Mouse (Mus musculus): ENCODE data around the gene 1700008O03Rik. TPM values are rescaled to one million over a fixed set of nuclear protein-coding genes. Genes with fewer than 3 reads are reported as not detected.

The 1700008O03Rik gene
- polyA plus RNA-seq, 1 experiment: not detected

DNA sequence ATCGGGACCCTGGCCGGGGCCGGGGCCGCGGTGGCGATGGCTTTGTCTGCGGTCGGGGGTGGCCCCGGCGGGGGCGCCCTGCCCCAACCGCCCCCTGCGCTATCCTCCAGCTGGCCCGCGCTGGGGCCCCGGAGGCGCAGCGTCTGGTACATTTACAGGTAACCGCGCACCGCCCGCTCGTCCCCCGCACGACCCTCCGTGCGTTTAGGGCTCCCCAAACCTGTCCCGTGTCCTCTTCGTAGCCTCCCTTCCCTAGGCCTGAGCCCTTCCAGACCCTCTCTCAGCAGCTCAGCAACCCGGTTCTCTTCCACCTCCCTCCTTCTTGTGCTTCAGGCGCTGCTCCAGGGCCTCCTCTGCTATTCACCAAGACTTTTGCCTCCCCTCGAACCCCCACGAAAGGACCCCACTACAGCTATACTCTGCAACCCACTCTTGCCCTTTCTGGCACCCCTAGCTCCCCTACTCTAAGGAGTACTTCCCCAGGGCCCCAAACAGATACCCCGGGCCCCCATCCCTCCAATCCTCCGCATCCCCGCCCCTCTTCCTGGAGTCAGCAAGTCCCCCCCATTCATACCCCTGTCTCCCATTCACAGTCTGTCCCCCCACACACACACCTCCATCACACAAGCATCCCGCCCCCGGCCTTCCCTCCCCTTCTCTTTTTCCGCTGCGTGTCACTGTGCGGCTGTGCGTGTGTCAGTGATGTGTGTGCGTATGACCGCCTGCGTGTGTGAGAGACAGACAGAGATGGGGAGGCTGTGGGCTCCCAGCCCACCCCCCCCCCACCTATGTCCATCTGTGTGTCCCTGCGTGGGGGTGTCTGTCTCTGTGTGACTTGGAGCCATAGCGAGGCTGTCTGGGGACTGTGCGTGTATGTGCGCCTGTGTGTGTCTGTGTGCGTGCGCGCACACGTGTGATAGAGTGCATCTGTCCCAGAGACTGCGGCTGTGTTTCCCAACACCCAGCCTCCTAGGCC lies 49.3 kb downstream of the 1700008O03Rik start:
- no peak for TF ChIP-seq POLR2A (IDR thresholded peaks at IDR 0.05; ENCODE audit: low read depth, low read length)

DNA sequence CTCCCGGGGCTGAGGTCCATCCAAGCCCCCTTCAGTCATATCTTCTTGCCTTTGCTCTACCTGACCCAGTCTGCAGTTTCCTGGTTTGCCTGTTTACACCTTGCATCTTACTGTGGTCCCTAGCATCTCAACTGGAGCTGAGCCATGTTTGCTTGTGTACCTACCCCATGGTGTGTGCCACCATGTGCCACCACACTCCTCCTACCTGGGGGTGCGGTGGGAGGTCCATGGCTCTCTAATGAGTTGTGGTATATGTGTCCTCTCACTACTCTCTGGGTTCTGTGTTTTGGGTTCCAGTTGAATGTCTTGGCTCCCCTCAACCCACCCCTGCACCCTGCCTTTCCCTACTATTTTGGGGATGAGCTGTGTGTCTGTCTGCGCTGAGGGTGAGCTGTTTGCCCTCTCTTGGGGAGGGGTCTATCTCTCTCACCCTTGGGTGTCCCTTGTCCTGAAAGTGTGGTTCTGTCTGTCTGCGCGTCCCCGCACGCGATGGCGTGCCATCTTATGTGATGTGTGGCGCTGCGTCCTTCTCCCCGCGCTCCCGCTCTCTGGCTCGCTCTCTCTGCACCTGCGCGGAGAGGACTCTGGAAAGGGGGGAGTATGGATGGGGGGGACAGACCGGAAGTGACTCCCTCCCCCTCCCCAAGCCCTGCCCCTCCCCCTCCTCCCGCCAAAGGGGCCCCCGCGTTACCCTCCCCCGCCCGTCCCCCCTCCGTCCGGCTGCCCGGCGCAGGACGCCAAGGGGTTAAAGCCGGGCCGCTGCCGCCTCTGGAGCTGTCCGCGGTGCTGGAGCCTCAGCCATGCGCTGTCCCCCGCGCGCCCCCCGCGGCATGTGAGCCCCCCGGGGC lies 50.4 kb downstream of the 1700008O03Rik start:
- Histone ChIP-seq H3K4me3 (ENCODE audit: insufficient read depth, low read length) (no peak overlapping the region), H3K27ac (ENCODE audit: insufficient read depth, low read length) (no peak overlapping the region), H3K4me1 (ENCODE audit: control insufficient read depth, insufficient read depth, low read length) (no peaks in the 10 kb centered on the region; the same call in 1 of the 2 replicates)
- TF ChIP-seq POLR2A (IDR thresholded peaks at IDR 0.05; ENCODE audit: low read depth, low read length): no peak
- no peak for TF ChIP-seq CTCF (IDR thresholded peaks at IDR 0.05; ENCODE audit: borderline replicate concordance, insufficient read depth, low read length)

More for the DNA sequence above, 49.3 kb downstream of the 1700008O03Rik start:
- H3K4me1 ChIP-seq (ENCODE audit: control insufficient read depth, insufficient read depth, low read length): no peaks in the 10 kb centered on the region; the same call in 1 of the 2 replicates
- H3K4me3 ChIP-seq (ENCODE audit: insufficient read depth, low read length): no peak overlapping the region
- H3K27ac ChIP-seq (ENCODE audit: insufficient read depth, low read length): no peak overlapping the region

DNA sequence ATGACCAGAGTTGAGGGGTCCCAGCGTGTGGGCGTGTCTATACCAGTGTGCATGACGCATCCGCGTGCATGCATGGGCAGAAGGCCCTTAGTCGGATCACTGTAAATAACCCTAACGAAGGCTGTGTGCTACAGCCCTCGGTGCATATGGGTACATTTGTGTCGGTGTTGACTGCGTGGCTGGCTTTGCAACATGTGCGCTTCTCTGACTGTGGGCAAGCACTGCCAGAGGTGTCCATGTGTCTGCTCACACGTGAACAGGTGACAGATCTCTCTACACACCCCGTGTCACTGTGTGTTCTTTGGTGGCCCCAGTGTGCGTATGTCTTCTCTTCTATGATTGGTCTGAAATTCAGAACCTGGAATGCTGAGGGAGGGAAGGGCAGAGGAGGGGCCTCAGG lies 51.5 kb downstream of the 1700008O03Rik start:
- Histone ChIP-seq H3K27ac (ENCODE audit: insufficient read depth, low read length) (no peak overlapping the region), H3K4me1 (ENCODE audit: control insufficient read depth, insufficient read depth, low read length) (no peaks in the 10 kb centered on the region; the same call in 1 of the 2 replicates), H3K4me3 (ENCODE audit: insufficient read depth, low read length) (no peak overlapping the region)
- TF ChIP-seq CTCF (IDR thresholded peaks at IDR 0.05; ENCODE audit: borderline replicate concordance, insufficient read depth, low read length): no peak
- TF ChIP-seq POLR2A (IDR thresholded peaks at IDR 0.05; ENCODE audit: low read depth, low read length): no peak

DNA sequence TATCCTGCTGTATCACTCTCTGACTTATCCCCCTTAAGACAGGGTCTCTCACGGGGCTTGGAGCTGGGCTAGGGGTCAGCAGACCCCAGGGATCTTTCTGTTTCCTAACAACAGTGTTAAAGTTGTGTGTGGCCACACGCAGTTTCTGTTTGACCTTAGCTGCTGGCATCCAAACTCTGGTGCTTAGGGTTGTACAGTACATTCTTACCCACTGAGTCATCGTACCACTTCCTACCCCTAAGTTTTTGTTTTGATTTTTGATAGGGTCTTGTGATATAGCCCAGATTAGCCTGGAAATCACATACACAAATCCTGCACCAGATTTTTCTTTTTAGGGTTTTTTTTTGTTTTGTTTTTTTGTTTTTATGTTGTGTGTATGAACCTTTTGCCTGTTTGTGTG lies 53.3 kb downstream of the 1700008O03Rik start:
- Histone ChIP-seq H3K27ac (ENCODE audit: insufficient read depth, low read length) (no peak overlapping the region), H3K4me3 (ENCODE audit: insufficient read depth, low read length) (no peak overlapping the region), H3K4me1 (ENCODE audit: control insufficient read depth, insufficient read depth, low read length) (no peaks in the 10 kb centered on the region; the same call in 1 of the 2 replicates)
- TF ChIP-seq CTCF (IDR thresholded peaks at IDR 0.05; ENCODE audit: borderline replicate concordance, insufficient read depth, low read length): no peak
- no peak for TF ChIP-seq POLR2A (IDR thresholded peaks at IDR 0.05; ENCODE audit: low read depth, low read length)

DNA sequence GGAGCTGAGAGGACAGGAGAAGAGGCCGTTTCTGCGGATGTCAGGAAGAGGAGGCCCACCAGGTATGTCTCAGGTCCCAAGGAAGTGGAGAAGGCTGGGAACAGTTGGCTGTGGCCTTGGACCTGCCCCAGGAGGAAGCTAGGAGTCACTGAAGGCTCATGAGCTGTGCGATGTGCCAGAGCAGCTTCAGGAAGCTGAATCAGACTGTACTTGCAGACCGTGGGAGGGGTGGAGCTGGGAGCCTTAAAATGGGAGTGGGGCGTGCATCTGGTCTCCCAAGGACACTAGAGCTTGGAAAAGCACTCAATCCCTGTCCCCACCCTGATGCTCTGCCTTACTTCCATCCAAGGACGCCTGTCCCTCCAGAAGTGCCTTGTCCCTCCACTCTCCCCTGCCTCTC lies 59.0 kb downstream of the 1700008O03Rik start:
- no peak overlapping the region for H3K4me3 ChIP-seq (ENCODE audit: insufficient read depth, low read length)
- no peak for TF ChIP-seq POLR2A (IDR thresholded peaks at IDR 0.05; ENCODE audit: low read depth, low read length)
- H3K27ac ChIP-seq (ENCODE audit: insufficient read depth, low read length): no peak overlapping the region
- H3K4me1 ChIP-seq (ENCODE audit: control insufficient read depth, insufficient read depth, low read length): no peaks in the 10 kb centered on the region

DNA sequence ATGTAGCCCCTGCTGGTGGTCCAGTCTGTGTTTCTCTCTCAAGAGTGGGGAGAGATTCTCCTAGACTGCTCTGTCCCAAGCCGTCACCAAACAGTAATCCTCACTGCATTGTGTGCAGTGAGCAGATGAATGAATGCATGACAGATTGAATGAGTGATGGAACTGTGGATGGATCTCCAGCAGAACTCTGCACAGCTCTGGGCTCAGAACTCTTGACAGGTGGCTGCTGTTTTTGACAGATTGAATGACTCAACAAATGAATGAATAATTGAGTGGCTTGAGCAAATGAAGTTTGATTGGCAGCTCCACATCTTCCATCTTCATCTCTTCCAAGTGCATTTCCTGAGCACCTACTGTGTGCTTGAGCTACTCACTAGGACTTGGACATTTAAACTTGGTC lies 63.3 kb downstream of the 1700008O03Rik start:
- Histone ChIP-seq H3K4me3 (ENCODE audit: insufficient read depth, low read length) (no peak overlapping the region), H3K4me1 (ENCODE audit: control insufficient read depth, insufficient read depth, low read length) (no peaks in the 10 kb centered on the region), H3K27ac (ENCODE audit: insufficient read depth, low read length) (no peak overlapping the region)
- no peak for TF ChIP-seq POLR2A (IDR thresholded peaks at IDR 0.05; ENCODE audit: low read depth, low read length)
- TF ChIP-seq CTCF (IDR thresholded peaks at IDR 0.05; ENCODE audit: borderline replicate concordance, insufficient read depth, low read length): no peak

DNA sequence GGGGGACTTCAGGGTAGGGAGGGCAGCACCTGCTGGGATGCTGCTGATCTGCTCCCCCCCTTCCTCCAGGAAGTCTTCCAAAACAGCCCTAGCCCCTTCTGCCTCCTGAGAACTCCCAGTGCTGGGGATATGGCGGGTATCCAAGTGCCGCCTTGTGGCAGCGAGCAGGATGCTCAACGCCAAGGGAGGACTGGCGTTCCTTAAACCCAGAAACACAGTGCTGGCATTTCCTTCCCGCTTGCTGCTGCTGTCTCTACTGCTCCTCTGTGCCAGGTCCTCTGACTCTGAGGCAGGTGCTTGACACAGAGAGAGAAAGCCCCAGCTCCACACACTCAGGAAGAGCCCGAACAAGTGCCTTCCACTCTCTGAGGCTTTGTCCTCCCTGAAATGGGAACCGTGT lies 64.7 kb downstream of the 1700008O03Rik start:
- Histone ChIP-seq H3K27ac (ENCODE audit: insufficient read depth, low read length) (no peak overlapping the region), H3K4me1 (ENCODE audit: control insufficient read depth, insufficient read depth, low read length) (no peaks in the 10 kb centered on the region), H3K4me3 (ENCODE audit: insufficient read depth, low read length) (no peak overlapping the region)
- TF ChIP-seq POLR2A (IDR thresholded peaks at IDR 0.05; ENCODE audit: low read depth, low read length): no peak
- no peak for TF ChIP-seq CTCF (IDR thresholded peaks at IDR 0.05; ENCODE audit: borderline replicate concordance, insufficient read depth, low read length)

DNA sequence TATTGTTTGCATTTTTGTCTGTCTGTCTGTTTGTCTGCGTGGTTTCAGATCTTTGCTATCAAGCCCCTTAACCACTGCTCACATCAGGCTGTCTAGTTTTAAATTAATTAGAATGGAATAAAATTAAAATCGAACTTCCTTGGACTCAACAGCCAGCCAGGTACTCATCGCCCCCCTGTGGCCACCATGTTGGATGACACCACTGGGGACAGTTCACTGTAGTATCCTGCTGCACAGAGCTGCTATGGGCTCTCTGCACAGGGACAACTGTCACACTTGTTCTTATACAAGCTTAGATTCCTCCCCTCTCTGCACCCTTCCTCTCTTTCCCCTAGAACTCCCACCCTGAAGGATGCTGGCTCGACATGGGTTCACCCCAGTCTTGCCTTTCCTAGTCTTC lies 67.7 kb downstream of the 1700008O03Rik start:
- peak; percentile 40; the same call in 1 of the 2 replicates for TF ChIP-seq CTCF (IDR thresholded peaks at IDR 0.05; ENCODE audit: borderline replicate concordance, insufficient read depth, low read length)
- no peak for TF ChIP-seq POLR2A (IDR thresholded peaks at IDR 0.05; ENCODE audit: low read depth, low read length)
- Histone ChIP-seq H3K4me1 (ENCODE audit: control insufficient read depth, insufficient read depth, low read length) (no peaks in the 10 kb centered on the region), H3K4me3 (ENCODE audit: insufficient read depth, low read length) (no peak overlapping the region), H3K27ac (ENCODE audit: insufficient read depth, low read length) (no peak overlapping the region)

DNA sequence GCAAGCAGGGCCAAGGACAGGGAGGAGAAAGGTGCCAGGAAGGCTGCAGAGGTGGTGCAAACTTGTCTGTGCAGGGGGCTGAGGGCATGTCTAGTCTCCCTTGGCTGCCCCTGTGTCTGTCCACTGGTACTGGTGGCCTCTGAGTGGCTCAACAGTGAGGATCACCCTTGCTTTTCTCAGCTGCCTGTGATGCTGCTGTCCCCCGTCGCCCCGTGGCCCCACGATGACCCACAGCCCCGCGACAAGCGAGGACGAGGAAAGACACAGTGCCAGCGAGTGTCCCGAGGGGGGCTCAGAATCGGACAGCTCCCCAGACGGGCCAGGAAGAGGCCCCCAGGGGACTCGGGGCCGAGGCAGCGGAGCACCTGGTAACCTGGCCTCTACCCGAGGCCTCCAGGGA lies 73.1 kb downstream of the 1700008O03Rik start:
- Histone ChIP-seq H3K4me3 (ENCODE audit: insufficient read depth, low read length) (no peak overlapping the region), H3K4me1 (ENCODE audit: control insufficient read depth, insufficient read depth, low read length) (no peaks in the 10 kb centered on the region; the same call in 1 of the 2 replicates), H3K27ac (ENCODE audit: insufficient read depth, low read length) (no peak overlapping the region)
- no peak for TF ChIP-seq POLR2A (IDR thresholded peaks at IDR 0.05; ENCODE audit: low read depth, low read length)
- TF ChIP-seq CTCF (IDR thresholded peaks at IDR 0.05; ENCODE audit: borderline replicate concordance, insufficient read depth, low read length): no peak
